Mouse (Mus musculus) hindbrain, postnatal 0 days (tissue): ENCODE results near the gene Gm49368. TPM values are rescaled to one million over a fixed set of nuclear protein-coding genes. Genes with fewer than 3 reads are reported as not detected.
"Not testable (repeated sequence)": the region's sequence is repeated elsewhere in the genome, so short reads cannot be mapped to it uniquely, and the experiment has no call there.

ENCODE experiments used
- ATAC-seq: fragments of 200-750 bp; cut with Nextera tagmentation; 2 replicates; pipeline ENCODE4 v1.8.0; 2017; ENCODE audit warnings: mild to moderate bottlenecking, moderate TSS enrichment, moderate library complexity
- DNase-seq: peaks from one replicate; pipeline ENCODE4 v3.0.0-alpha.2; 2015; ENCODE audit warnings: low spot score
- H3K27ac ChIP-seq: fragments of 300-500 bp; sonication (generic); 2 replicates; pipeline ENCODE4 v1.5.1; 2014; ENCODE audit warnings: mild to moderate bottlenecking
- H3K27me3 ChIP-seq: fragments of 300-500 bp; sonication (generic); 2 replicates; pipeline ENCODE4 v1.6.1; 2014; ENCODE audit warnings: low read length, mixed read lengths; ENCODE audit not compliant: insufficient read depth
- H3K36me3 ChIP-seq: fragments of 300-500 bp; sonication (generic); 2 replicates; pipeline ENCODE4 v1.6.1; 2014; ENCODE audit warnings: low read length, mixed read lengths; ENCODE audit not compliant: insufficient read depth
- H3K4me1 ChIP-seq: fragments of 300-500 bp; sonication (generic); 2 replicates; pipeline ENCODE4 v1.6.1; 2014; ENCODE audit warnings: antibody characterized with exemption, low read length, mixed read lengths; ENCODE audit not compliant: insufficient read depth
- H3K4me2 ChIP-seq: fragments of 300-500 bp; sonication (generic); 2 replicates; pipeline ENCODE4 v1.6.1; 2014; ENCODE audit warnings: low read depth, mild to moderate bottlenecking, low read length, moderate library complexity, mixed read lengths
- H3K4me3 ChIP-seq: fragments of 300-500 bp; sonication (generic); 2 replicates; pipeline ENCODE4 v1.5.1; 2014; ENCODE audit warnings: low read length
- H3K9ac ChIP-seq: fragments of 300-500 bp; sonication (generic); replicated peaks from 2 replicates; pipeline ENCODE4 v1.6.1; 2014; ENCODE audit warnings: mild to moderate bottlenecking, low read length, moderate library complexity, mixed read lengths
- H3K9me3 ChIP-seq: fragments of 300-500 bp; sonication (generic); 2 replicates; pipeline ENCODE4 v1.6.1; 2016; ENCODE audit warnings: low read length, mixed read lengths
- CTCF ChIP-seq: IDR thresholded peaks from 2 replicates; pipeline ENCODE4 v1.5.1; 2016; ENCODE audit warnings: antibody characterized with exemption, control low read depth, low read depth
- WGBS: fragments of 180-500 bp; shearing (Covaris S2); extraction: QIAGEN DNeasy Blood & Tissue Kit; methylation state at CpG from one replicate; pipeline ENCODE4 v1.1.7; 2014; 5-methylcytosine and 5-hydroxymethylcytosine counted together
- polyA plus RNA-seq: library from polyadenylated mRNA; unstranded; fragments of >200 nt; fragmentation: Nextera tagmentation; extraction: Ambion mirVana; gene quantifications from 2 replicates; pipeline ENCODE4 v1.2.1, GENCODE M21; 2015
- total RNA-seq: library from RNA; depleted of rRNA; stranded (reverse); fragments of >200 nt; gene quantifications from 2 replicates; pipeline ENCODE4 v1.2.3, GENCODE M21; 2014; rRNA removed

The Gm49368 gene
- not detected in 2 replicates for total RNA-seq
- not detected in 2 replicates for polyA plus RNA-seq

DNA sequence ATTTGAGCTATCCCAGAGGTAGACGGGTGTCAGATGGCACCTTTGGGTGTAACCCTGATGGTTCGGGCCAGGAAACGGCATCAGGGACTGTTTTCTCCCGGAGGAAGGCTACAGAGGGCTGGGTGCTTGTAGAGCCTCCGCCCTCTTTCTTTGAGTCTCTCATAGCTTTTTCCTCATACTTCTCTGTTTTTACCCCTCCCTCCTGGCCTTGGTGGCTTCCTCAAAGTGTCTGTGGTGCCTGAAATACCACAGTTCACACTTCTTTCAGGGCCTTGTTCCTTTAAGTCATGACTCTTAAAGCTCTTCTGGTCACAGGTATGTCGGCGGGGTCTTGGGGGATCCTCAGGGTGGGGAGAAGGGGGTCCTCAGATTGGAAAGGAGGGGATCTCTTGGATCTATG lies at the start of gene Gm49368, which contains the start of gene Itgam:
Gene Gm49368, plus strand, starts transcription at position 228 of the 400 bp plus-strand sequence.
Gene Itgam, plus strand, starts transcription at position 185 of the 400 bp plus-strand sequence.
- no peaks in the 10 kb centered on the region for H3K9me3 ChIP-seq
- DNase-seq: no peak
- no peak within 1 kb of the TSS for H3K4me3 ChIP-seq
- H3K4me1 ChIP-seq: no peaks in the 10 kb centered on the region
- TF ChIP-seq CTCF: no peak
- no peaks in the 10 kb centered on the region for H3K27me3 ChIP-seq
- H3K9ac ChIP-seq: no peak within 1 kb of the TSS
- 93% methylated on average over 7 of the region's 7 CpGs for WGBS
- ATAC-seq: no peak
- H3K4me2 ChIP-seq: no peak within 1 kb of the TSS
- H3K36me3 ChIP-seq: no peaks in the 10 kb centered on the region
- no peak within 1 kb of the TSS for H3K27ac ChIP-seq

DNA sequence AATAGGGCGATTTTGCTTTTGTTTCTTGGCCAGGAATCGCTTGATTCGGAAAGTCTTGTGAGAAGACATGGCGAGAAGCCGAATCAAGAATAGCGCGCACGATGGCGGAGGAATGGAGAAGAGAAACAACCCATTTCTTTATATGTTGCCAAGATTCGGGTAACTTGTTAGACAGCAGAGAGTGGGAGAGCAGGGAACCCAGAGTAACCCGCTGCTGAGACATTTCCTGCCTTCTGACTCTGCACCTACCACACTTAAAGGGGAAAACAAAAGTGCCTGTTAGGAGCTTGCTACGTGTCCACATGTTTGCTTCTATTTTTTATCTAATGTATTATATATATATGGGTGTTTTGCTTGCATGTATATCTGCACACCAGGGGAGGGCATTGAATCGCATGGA lies 49.4 kb upstream of the Gm49368 start:
- no peak for TF ChIP-seq CTCF
- H3K4me3 ChIP-seq: no peak overlapping the region
- H3K9me3 ChIP-seq: no peaks in the 10 kb centered on the region
- H3K4me2 ChIP-seq: no peak overlapping the region
- H3K27ac ChIP-seq: no peak overlapping the region
- WGBS: 92% methylated on average over 13 of the region's 13 CpGs
- DNase-seq: no peak
- H3K36me3 ChIP-seq: no peaks in the 10 kb centered on the region
- no peaks in the 10 kb centered on the region for H3K27me3 ChIP-seq
- no peaks in the 10 kb centered on the region for H3K4me1 ChIP-seq
- no peak overlapping the region for H3K9ac ChIP-seq
- ATAC-seq: no peak

DNA sequence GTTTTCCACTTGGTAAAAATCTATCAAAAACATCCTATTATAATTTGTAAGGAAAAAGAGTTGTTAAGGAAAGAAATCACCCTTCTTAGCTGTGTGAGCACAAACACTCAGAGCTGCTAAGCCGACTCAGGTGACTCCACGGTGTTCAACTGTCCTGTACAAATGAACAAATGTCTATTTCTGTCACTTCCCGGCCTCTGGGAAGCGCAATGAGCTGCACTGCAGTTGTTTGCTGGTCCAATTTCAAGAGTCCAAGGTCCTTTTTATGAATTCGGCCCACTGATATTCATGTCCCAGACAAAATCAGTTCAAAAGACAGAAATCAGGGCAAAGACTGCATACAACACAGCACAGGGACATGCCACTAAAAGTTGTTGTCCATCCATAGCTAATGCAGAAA lies 46.3 kb upstream of the Gm49368 start:
- not testable (repeated sequence) for ATAC-seq, H3K4me1 ChIP-seq, H3K4me2 ChIP-seq, H3K36me3 ChIP-seq, H3K27ac ChIP-seq, H3K9ac ChIP-seq, H3K9me3 ChIP-seq, DNase-seq, H3K27me3 ChIP-seq, H3K4me3 ChIP-seq
- WGBS: 85% methylated on average over 5 of the region's 5 CpGs

DNA sequence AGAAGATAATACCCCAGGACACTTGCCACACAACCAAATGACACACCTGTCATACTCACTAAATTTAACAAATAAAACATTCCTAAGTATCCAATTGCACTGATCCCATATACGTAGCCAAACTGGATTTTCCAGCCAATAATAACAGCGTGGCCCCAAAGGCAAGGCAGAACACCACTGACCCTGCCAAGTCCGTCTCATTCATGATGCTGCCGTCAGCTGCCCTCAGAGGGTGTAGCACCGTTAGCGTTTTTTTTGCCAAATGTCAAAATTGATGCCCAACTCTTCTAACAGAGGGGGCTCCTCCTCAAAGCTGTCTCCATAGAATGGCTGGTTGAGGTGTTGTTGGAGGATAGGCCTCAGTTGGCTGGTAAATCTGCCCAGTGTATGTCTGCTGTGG lies 45.8 kb upstream of the Gm49368 start:
- Histone ChIP-seq H3K4me3 (no peak overlapping the region), H3K9ac (no peak overlapping the region), H3K9me3 (no peaks in the 10 kb centered on the region), H3K4me1 (no peaks in the 10 kb centered on the region), H3K27ac (no peak overlapping the region), H3K27me3 (no peaks in the 10 kb centered on the region), H3K36me3 (no peaks in the 10 kb centered on the region), H3K4me2 (no peak overlapping the region)
- TF ChIP-seq CTCF: no peak
- 83% methylated on average over 6 of the region's 6 CpGs for WGBS
- no peak for DNase-seq
- ATAC-seq: no peak

DNA sequence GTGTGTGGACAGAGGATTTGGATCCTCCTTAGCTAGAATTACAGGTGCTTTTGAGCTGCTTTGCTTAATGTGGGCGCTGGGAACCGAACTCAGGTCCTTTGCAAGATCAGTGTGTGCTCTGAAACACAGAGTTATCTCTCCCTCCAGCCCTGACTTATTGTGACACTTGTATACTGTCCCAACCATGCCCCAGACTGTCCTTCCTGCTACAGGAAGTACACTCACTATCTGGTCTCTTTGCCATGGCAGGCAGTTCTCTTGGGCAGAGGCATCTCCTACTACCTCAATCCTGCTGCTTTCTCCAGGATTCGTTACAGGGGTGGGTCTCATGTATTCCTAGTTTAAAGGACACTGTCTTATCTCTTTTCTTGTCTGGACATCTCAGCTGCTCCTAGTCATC lies 44.2 kb upstream of the Gm49368 start:
- H3K27ac ChIP-seq: no peak overlapping the region
- no peak overlapping the region for H3K4me3 ChIP-seq
- no peaks in the 10 kb centered on the region for H3K4me1 ChIP-seq
- H3K9ac ChIP-seq: no peak overlapping the region
- no peak for DNase-seq
- H3K4me2 ChIP-seq: no peak overlapping the region
- no peak for ATAC-seq
- TF ChIP-seq CTCF: no peak
- WGBS: 93% methylated on average over 3 of the region's 3 CpGs
- no peaks in the 10 kb centered on the region for H3K27me3 ChIP-seq
- no peaks in the 10 kb centered on the region for H3K9me3 ChIP-seq
- no peaks in the 10 kb centered on the region for H3K36me3 ChIP-seq

DNA sequence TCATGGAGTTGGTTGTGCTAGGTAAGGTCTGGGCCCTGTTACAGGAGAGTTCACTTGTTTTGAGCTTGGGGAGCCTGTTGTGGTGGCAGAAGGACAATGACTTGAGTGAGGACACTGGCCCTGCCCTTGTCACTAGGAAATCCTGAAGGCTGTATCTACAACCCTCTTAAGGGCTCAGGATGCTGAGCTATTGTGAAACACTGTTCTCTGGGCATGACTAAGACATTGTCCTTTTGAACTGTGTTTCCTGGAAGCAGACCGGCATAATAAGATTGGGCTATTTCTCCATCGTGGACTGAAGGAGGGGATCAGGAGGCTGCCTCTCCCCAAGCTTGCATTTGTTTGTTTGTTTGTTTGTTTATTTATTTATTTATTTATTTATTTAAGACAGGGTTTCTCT lies 43.3 kb upstream of the Gm49368 start:
- 82% methylated on average over 2 of the region's 2 CpGs for WGBS
- ATAC-seq: no peak

DNA sequence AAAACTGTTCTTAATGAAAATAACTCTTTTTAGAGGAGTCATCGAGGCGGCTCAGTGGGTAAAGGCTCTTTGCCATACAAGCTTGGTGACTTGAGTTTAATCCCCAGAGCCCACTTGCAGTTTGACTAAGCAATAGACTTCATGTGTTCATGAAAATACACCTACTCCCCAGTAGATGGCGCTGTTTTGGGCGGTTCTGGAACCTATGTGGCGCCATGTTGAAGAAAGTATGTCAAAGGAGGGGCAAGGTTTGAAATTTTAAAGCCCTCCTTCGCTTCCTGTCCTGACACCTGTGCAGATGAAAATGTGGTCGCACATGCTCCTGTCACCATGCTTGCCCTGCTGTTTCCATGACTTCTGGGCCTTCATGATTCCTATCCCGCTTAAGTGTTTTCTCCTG lies 39.5 kb upstream of the Gm49368 start:
- 66% methylated on average over 8 of the region's 8 CpGs for WGBS
- Histone ChIP-seq H3K4me2 (no peak overlapping the region), H3K27ac (no peak overlapping the region), H3K36me3 (no peaks in the 10 kb centered on the region), H3K9ac (no peak overlapping the region), H3K4me3 (no peak overlapping the region), H3K9me3 (no peaks in the 10 kb centered on the region), H3K4me1 (no peaks in the 10 kb centered on the region), H3K27me3 (no peaks in the 10 kb centered on the region)
- ATAC-seq (no peak), DNase-seq (no peak)
- peak; percentile 51 for TF ChIP-seq CTCF

More for the DNA sequence above, 43.3 kb upstream of the Gm49368 start:
- no peak overlapping the region for H3K4me2 ChIP-seq
- H3K27ac ChIP-seq: no peak overlapping the region
- no peaks in the 10 kb centered on the region for H3K36me3 ChIP-seq
- no peak overlapping the region for H3K9ac ChIP-seq
- H3K27me3 ChIP-seq: no peaks in the 10 kb centered on the region
- DNase-seq: no peak
- no peaks in the 10 kb centered on the region for H3K9me3 ChIP-seq
- H3K4me3 ChIP-seq: no peak overlapping the region
- TF ChIP-seq CTCF: no peak
- H3K4me1 ChIP-seq: no peaks in the 10 kb centered on the region
